Mouse (Mus musculus) hematopoietic stem cell, adult 5-6 weeks (primary cell): Measurements from ENCODE around the gene Dock10. TPM values are rescaled to one million over a fixed set of nuclear protein-coding genes. Genes with fewer than 3 reads are reported as not detected.

Experiments
- ATAC-seq, 2 experiments: fragments of 125-278 bp in 1 of 2; replicated peaks in 1 of 2; 2 replicates each; pipeline ENCODE4 v1.8.0; 2016 to 2017; ENCODE audit warnings: inconsistent platforms in 2 of 2, mild to moderate bottlenecking in 2 of 2, moderate number of reproducible peaks in 2 of 2, low read depth in 1 of 2, moderate TSS enrichment in 1 of 2; ENCODE audit not compliant: low FRiP score in 2 of 2, poor library complexity in 2 of 2, severe bottlenecking in 2 of 2, insufficient read depth in 1 of 2, low TSS enrichment in 1 of 2
- total RNA-seq: library from RNA; stranded (forward); fragments of 172-1452, 232-1000 nt; gene quantifications from 2 replicates; pipeline ENCODE4 v1.2.3, GENCODE M21; 2017

Dock10 gene
- total RNA-seq, 1 experiment from 2014 or later = 113 TPM

DNA sequence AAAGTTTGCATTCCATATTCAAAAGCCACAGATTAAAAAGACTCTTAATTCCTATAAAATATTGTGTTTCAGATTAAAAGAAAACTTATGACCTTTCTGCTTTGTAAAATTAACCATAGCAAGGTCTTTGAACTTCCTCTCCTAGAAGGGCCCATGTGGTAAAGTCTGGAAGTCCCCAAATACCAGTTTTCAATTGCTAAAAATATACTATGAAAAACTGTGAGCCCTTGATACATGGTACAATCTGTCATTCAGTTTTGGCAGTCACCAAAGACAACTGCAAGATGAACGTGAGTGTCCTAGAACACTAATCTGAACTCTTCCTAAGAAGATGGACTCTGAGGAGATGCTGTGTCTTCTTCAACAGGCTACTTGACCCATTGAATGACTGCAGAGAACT lies 117.0 kb downstream of the Dock10 start:
- no peak for ATAC-seq

- ATAC-seq = no peak
These were observed 118.8 kb downstream of the Dock10 start for GRCm38 (mm10) chr1:80639553-80639952.

DNA sequence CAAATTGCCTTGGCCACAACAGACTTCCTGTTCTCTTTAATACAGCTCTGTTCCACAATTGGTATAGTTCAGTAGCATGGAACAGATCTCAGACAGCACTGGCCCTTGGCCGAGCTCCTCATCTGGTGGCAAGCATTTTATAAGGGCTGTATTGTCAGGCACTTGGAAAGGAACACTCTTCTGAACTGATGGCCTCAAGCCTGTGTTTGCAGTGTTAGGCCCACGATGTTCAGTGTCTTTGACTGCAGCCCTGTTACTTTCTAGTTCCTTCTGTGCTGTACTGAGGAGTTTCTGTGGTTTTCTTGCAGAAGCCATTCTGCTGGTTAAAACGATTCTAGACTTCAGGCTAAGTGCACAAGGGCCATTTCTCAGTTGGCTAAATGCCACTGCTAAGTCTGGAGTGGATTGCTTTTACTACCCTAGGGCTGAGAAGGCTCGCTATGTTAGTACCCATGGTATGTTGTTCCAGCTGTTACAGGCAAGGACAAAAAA lies 121.1 kb downstream of the Dock10 start:
- peak; percentile 82 to 83 for ATAC-seq

- ATAC-seq = 0 out of 4 replicates have a peak, but pooled peaks of 1 of the 2 experiments have one; percentile 28
These were observed 122.5 kb downstream of the Dock10 start for GRCm38 (mm10) chr1:80635825-80636224.

DNA sequence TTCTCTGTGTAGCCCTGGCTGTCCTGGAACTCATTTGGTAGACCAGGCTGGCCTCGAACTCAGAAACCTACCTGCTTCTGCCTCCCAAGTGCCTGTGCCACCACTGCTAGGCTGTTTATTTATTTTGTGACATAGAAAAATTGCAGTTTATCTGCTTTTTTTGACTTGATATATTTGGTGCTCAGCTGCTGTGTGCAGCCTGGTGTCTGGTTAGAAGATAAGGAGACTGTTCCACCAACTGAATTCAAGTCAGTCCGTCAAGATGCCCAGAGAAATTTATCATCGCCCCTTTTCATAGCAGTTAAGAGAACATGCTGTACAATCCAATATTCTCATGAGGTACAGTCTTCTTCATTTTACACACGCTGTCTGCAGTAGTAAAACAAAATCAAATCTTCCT lies 124.8 kb downstream of the Dock10 start:
- no peak for ATAC-seq

DNA sequence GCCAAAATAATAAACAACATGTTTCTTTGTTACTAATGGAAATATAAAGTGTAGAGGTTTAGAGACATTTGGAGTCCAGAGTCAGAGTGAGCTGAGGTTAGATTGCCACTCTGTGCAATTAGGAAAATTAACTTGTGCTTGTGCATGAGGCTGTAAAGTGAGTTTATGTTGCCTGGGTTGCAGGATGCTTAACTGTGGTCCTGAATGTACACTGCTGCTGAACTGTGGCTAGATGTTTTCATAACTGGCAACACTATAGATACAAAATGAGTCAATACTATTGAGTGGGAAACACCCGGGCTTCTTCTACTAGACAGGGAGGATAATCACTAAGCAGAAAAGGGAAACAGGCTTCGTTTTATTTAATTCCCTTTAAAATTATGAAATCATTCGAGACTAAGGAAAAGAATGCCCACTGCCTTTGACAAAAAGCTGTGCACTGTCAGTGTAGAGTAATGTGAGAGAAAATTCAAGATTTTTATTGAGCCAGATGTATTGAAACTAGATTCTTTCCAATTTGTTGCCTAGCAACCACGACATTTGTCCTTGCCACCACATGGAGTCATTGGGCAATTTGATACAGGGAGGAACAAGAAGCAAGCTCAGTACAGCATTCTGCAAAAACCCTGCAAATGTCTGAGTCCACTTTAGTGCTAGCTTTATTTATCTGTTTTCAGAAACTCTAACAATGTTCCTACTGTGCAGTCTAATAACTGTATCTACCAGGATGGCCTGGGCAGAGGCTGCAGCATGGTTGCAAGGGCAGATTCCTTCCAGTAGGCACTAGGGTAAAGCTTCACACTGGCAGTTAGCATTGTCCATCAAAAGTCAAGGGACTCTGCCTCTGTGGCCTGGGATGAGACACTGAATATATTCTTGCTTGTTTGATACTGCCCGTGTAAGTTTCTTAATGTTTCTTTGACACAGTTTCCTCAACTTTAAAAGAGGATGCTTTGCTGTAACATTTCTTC lies 127.9 kb downstream of the Dock10 start:
- ATAC-seq = no peak

- peak; percentile 51 to 62; a peak in 3 of 4 replicates for ATAC-seq
These were observed 130.3 kb downstream of the Dock10 start for GRCm38 (mm10) chr1:80628054-80628453.

DNA sequence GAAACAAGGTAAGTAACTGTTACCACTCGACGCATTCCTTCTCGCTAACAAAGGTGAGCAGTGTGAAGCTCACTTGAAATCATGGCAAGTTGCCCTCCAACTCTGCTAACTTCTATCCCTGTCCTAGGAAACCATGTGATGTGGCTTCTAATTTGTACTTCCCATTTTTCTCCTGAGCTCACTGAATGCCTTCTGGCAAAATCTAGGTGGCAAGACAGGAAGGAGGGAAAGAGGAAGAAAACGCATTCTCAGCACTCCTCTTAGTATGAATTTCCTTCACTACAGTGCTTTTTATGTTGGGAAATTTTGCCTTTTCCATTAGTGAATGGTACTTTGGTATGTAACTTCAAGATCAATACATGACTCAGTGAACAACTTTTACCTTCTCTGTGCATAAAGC lies 131.5 kb downstream of the Dock10 start:
- ATAC-seq = peak in 1 of 2 experiments; percentile 29; a peak in 1 of 4 replicates

DNA sequence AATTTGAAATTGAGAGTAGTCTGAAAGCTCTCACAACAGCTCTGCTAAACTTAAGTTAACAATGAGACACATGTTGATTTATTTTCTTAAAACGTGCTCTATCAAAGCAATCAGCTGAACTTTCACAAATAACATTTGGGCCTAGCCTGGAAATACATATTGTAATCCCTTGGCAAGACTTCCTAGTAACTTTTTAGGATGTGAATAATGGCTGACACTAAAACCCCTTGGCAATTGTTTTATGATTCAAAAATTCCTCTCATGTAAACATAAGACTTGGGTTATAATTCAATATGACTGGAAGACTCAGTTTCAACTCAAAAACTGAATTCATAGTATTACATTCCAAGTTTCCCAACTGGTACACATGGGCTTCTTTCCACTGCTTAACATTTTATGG lies 133.0 kb downstream of the Dock10 start:
- ATAC-seq = no peak

GRCm38 (mm10) chr1:80624552-80624951 lies 133.8 kb downstream of the Dock10 start:
- no peak for ATAC-seq

DNA sequence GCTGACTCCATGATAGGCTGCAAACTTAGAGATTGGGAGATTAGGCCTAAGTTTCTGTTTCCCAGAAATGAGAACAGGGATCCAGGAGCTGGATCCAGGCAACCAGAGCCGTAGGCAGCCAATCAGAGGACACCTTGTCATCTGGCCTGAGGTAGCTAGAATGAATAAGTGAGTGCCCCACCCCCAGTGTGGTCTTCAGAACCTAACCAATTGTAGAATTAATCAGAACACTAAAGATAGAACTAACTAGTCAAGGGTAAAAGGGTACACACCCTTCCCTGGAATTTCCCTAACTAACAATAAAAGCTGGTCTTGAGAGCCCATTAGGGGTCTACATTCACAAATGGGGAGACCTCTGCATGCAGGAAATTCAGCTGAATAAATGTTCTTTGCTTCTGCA lies 135.7 kb downstream of the Dock10 start:
- ATAC-seq = no peak

GRCm38 (mm10) chr1:80619100-80619499 lies 139.2 kb downstream of the Dock10 start:
- no peak for ATAC-seq

DNA sequence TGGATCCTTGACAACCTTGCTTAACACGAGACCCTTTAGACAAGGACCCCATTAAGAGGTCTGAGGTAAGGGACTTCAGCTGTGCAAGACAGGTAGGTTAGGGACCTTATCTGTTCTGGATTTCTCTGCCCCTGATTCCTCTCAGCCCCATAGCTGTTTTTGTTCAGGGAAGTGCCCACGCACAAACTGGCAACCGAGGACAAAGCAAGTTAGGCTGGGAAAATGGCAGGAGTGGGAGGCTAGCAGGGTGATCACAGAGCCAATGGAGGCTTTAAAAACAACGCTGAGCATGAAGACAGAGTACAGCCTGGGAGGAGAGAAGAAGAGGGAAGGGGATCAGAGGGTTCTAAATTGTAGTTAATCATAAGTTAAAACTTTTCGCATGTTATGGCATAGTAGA lies 141.7 kb downstream of the Dock10 start:
- no peak; a peak in 1 of 4 replicates for ATAC-seq

DNA sequence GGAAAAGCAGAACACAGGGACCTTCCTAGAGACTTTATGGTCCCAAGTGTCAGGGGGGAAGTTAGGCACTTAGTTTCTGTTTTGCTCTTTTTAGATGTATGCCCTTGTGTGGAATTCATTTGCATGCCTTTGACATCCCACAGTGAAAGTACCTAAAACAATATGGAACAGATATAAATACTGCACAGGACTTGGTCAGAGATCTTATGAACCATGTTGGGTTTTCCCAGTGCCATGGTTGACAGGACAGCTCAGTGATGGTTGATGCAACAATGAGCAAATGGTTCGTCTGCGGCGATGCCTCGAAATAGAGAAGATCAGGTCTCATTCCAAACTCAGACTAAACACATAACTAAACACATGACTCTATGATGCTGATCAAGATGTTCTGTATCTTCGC lies 143.6 kb downstream of the Dock10 start:
- ATAC-seq = no peak

DNA sequence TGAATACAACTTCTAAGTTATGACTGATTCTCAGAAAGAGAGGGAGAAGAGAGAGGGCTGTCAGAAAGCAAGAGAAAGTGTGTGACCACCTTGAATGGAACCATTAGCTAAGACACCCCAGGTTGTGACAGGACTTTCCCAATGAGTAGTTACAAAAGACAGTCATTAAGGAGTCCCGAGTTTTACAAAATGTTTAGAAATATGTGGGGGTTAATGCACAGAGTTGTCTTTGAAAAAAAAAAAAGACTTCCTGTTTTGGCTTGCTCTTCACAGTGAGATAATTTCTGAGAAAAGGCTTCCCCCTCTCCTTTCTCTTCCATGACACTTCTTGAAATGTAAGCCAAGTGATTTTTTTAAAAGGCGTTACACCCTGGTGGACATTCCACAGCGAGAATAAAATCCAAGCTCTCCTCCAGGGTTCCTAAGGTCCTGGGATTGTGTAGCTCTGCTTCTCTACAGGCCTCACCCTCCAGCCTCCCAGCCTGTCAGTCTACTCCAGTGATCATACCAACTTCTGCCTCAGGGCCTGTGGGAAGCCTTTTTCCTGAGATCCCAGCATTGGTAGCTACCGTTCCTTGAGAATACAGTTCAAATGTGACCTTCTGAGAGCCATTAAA lies 144.8 kb downstream of the Dock10 start:
- peak; percentile 32 to 52; a peak in 2 of 4 replicates for ATAC-seq

GRCm38 (mm10) chr1:80607546-80607945 lies 150.8 kb downstream of the Dock10 start:
- ATAC-seq = no peak

GRCm38 (mm10) chr1:80606131-80606754 lies 152.1 kb downstream of the Dock10 start:
- peak in 1 of 2 experiments; percentile 37; a peak in 1 of 4 replicates for ATAC-seq

- no peak for ATAC-seq
These were observed 154.0 kb downstream of the Dock10 start for GRCm38 (mm10) chr1:80604332-80604731.
